Mouse (Mus musculus) brain, embryonic 14.5 days (tissue): ENCODE measurements at regions not wholly inside any gene's neighbourhood (a gene's known extent, or its start where the extent isn't known, plus 50 kb on each side); places are given as distances from the start of the nearest gene placed in this dataset.

Source experiments
- CTCF ChIP-seq: fragments of 200-500 bp; IDR thresholded peaks from 2 replicates; pipeline ENCODE4 v1.5.1; 2012; ENCODE audit warnings: inconsistent platforms, mild to moderate bottlenecking, moderate library complexity, borderline replicate concordance; ENCODE audit not compliant: insufficient read depth, insufficient read length; ENCODE audit errors: extremely low read depth
- POLR2A ChIP-seq: fragments of 200-500 bp; IDR thresholded peaks from 2 replicates; pipeline ENCODE4 v1.6.1; 2012; ENCODE audit warnings: mild to moderate bottlenecking, inconsistent platforms, borderline replicate concordance; ENCODE audit not compliant: poor library complexity, insufficient read depth, insufficient read length, severe bottlenecking; ENCODE audit errors: extremely low read depth

DNA sequence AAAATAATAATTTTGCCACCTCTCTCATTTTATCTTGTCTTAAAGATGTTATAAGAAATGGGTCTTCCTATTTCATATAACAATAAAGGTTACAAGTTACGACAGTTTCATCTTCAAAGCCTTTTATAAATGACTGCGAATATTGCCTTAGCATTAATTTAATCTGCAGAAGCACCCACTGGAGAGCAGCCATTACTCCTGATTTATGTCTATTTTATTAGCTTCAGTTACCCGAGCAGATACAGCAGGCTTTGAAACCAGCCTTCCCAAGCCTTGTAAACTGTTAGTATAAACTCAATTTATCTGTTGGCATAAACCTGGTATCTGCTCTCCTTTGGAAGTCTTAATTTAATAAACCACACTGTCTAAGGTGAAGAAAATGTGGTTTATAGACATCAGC is 2851.6 kb upstream of the Gm6569 start:
- TF ChIP-seq CTCF (no peak), POLR2A (no peak)
